Mouse (Mus musculus) C2C12 (cell line): ENCODE results near the gene Ppara. TPM values are rescaled to one million over a fixed set of nuclear protein-coding genes. Genes with fewer than 3 reads are reported as not detected.

Experiments
- H3K27me3 ChIP-seq: one replicate; pipeline ENCODE4 v1.6.1; 2011; ENCODE audit not compliant: control insufficient read depth, insufficient read depth, insufficient read length
- H3K36me3 ChIP-seq: one replicate; pipeline ENCODE4 v1.6.1; 2011; ENCODE audit not compliant: control insufficient read depth, insufficient read depth
- H3K4me3 ChIP-seq: one replicate; pipeline ENCODE4 v1.5.1; 2011; ENCODE audit warnings: mild to moderate bottlenecking, control low read depth; ENCODE audit not compliant: poor library complexity, insufficient read depth, severe bottlenecking
- H3K79me2 ChIP-seq: one replicate; pipeline ENCODE4 v1.6.1; 2011; ENCODE audit not compliant: control insufficient read depth, insufficient read depth
- H3K79me3 ChIP-seq: one replicate; pipeline ENCODE4 v1.6.1; 2011; ENCODE audit warnings: low read depth, control low read depth
- H3ac ChIP-seq: one replicate; pipeline ENCODE3; 2011; ENCODE audit warnings: low read depth; ENCODE audit not compliant: control insufficient read depth, insufficient read length
- CEBPB ChIP-seq: IDR thresholded peaks from one replicate; pipeline ENCODE4 v1.6.1; 2011; ENCODE audit warnings: low read depth, mild to moderate bottlenecking, control low read depth, moderate library complexity
- CTCF ChIP-seq: IDR thresholded peaks from one replicate; pipeline ENCODE4 v1.5.1; 2011; ENCODE audit not compliant: control insufficient read depth, insufficient read depth, insufficient read length
- FOSL1 ChIP-seq: IDR thresholded peaks from one replicate; pipeline ENCODE4 v1.8.0; 2011; ENCODE audit warnings: mild to moderate bottlenecking, low read length; ENCODE audit not compliant: poor library complexity, insufficient read depth, severe bottlenecking
- MAX ChIP-seq: IDR thresholded peaks from one replicate; pipeline ENCODE4 v1.6.1; 2011; ENCODE audit warnings: mild to moderate bottlenecking, control low read depth
- MYOD1 ChIP-seq: IDR thresholded peaks from one replicate; pipeline ENCODE4 v1.6.1; 2011; ENCODE audit warnings: low read depth; ENCODE audit not compliant: control insufficient read depth, insufficient read length
- MYOG ChIP-seq: IDR thresholded peaks from one replicate; pipeline ENCODE4 v1.6.1; 2011; ENCODE audit not compliant: control insufficient read depth, insufficient read length; ENCODE audit errors: extremely low read depth
- USF1 ChIP-seq: IDR thresholded peaks from one replicate; pipeline ENCODE4 v1.6.1; 2011; ENCODE audit warnings: low read depth, mild to moderate bottlenecking, control low read depth, moderate library complexity
- polyA plus RNA-seq: library from polyadenylated mRNA; unstranded; fragments of >200 nt; fragmentation: generic; extraction: Trizol; gene quantifications from one replicate; pipeline ENCODE4 v1.2.1, GENCODE M21; 2012; ENCODE audit warnings: missing spikeins

Gene Ppara
- polyA plus RNA-seq, 1 experiment = 0.08 TPM

- Histone ChIP-seq H3K79me2 (no peaks in the 10 kb centered on the region), H3K27me3 (peaks cover 41% of the 10 kb centered on the region), H3K36me3 (no peaks in the 10 kb centered on the region), H3K4me3 (no peak overlapping the region), H3K79me3 (no peaks in the 10 kb centered on the region), H3ac (no peak overlapping the region)
- TF ChIP-seq CEBPB = no peak
These were observed 49.6 kb downstream of the Ppara start for GRCm38 (mm10) chr15:85784341-85784740.

GRCm38 (mm10) chr15:85786711-85787110, 51.9 kb downstream of the Ppara start:
- H3ac ChIP-seq = no peak overlapping the region

GRCm38 (mm10) chr15:85787482-85787881, 52.7 kb downstream of the Ppara start:
- H3K79me2 ChIP-seq = no peaks in the 10 kb centered on the region
- H3K36me3 ChIP-seq = no peaks in the 10 kb centered on the region
- H3K27me3 ChIP-seq = peaks cover 64% of the 10 kb centered on the region
- no peaks in the 10 kb centered on the region for H3K79me3 ChIP-seq
- no peak overlapping the region for H3K4me3 ChIP-seq
- no peak overlapping the region for H3ac ChIP-seq
- no peak for TF ChIP-seq FOSL1
- no peak for TF ChIP-seq CTCF
- TF ChIP-seq USF1 = no peak
- TF ChIP-seq MYOD1 = no peak
- no peak for TF ChIP-seq CEBPB
- TF ChIP-seq MYOG = no peak
- TF ChIP-seq MAX = no peak

More at GRCm38 (mm10) chr15:85786711-85787110, 51.9 kb downstream of the Ppara start:
- Histone ChIP-seq H3K4me3 (no peak overlapping the region), H3K27me3 (peaks cover 58% of the 10 kb centered on the region), H3K79me2 (no peaks in the 10 kb centered on the region), H3K36me3 (no peaks in the 10 kb centered on the region), H3K79me3 (no peaks in the 10 kb centered on the region)
- no peak for TF ChIP-seq CEBPB
- no peak for TF ChIP-seq MAX
- TF ChIP-seq USF1 = no peak
- no peak for TF ChIP-seq FOSL1
- TF ChIP-seq CTCF = no peak
- TF ChIP-seq MYOD1 = no peak
- no peak for TF ChIP-seq MYOG

- Histone ChIP-seq H3K4me3 (no peak overlapping the region), H3K27me3 (peaks cover 70% of the 10 kb centered on the region), H3K79me3 (no peaks in the 10 kb centered on the region), H3ac (no peak overlapping the region), H3K79me2 (no peaks in the 10 kb centered on the region), H3K36me3 (no peaks in the 10 kb centered on the region)
- TF ChIP-seq MYOG = no peak
These were observed 53.3 kb downstream of the Ppara start for GRCm38 (mm10) chr15:85788051-85788450.

- Histone ChIP-seq H3ac (no peak overlapping the region), H3K79me2 (no peaks in the 10 kb centered on the region), H3K36me3 (no peaks in the 10 kb centered on the region), H3K79me3 (no peaks in the 10 kb centered on the region), H3K27me3 (peaks cover 70% of the 10 kb centered on the region), H3K4me3 (no peak overlapping the region)
- TF ChIP-seq MYOG (no peak), MAX (no peak), MYOD1 (no peak), CTCF (no peak), CEBPB (no peak), USF1 (no peak), FOSL1 (no peak)
These were observed 53.9 kb downstream of the Ppara start for GRCm38 (mm10) chr15:85788633-85789032.

GRCm38 (mm10) chr15:85791449-85791848, 56.7 kb downstream of the Ppara start:
- H3K36me3 ChIP-seq = no peaks in the 10 kb centered on the region
- H3K27me3 ChIP-seq = peaks cover 65% of the 10 kb centered on the region
- TF ChIP-seq MAX (no peak), FOSL1 (no peak), CEBPB (no peak), USF1 (no peak), MYOG (no peak), CTCF (no peak), MYOD1 (no peak)
- no peak overlapping the region for H3ac ChIP-seq
- H3K79me2 ChIP-seq = no peaks in the 10 kb centered on the region
- H3K79me3 ChIP-seq = no peaks in the 10 kb centered on the region
- no peak overlapping the region for H3K4me3 ChIP-seq
